Mouse (Mus musculus) myocyte (in vitro differentiated cells): ENCODE results near the gene Trim37. TPM values are rescaled to one million over a fixed set of nuclear protein-coding genes. Genes with fewer than 3 reads are reported as not detected.

ENCODE experiments used
- H3K27me3 ChIP-seq: one replicate; pipeline ENCODE4 v1.6.1; 2011; ENCODE audit not compliant: control insufficient read depth, insufficient read depth, insufficient read length
- H3K36me3 ChIP-seq: one replicate; pipeline ENCODE4 v1.6.1; 2011; ENCODE audit not compliant: control insufficient read depth, insufficient read depth
- H3K4me2 ChIP-seq: one replicate; pipeline ENCODE4 v1.6.1; 2011; ENCODE audit warnings: low read depth, control low read depth
- H3K4me3 ChIP-seq: one replicate; pipeline ENCODE4 v1.5.1; 2011; ENCODE audit warnings: mild to moderate bottlenecking, control low read depth, moderate library complexity
- H3K79me2 ChIP-seq: one replicate; pipeline ENCODE4 v1.6.1; 2011; ENCODE audit not compliant: control insufficient read depth, insufficient read depth
- H3ac ChIP-seq: one replicate; pipeline ENCODE4 v1.6.1; 2011; ENCODE audit not compliant: control insufficient read depth, insufficient read length
- CEBPB ChIP-seq: IDR thresholded peaks from 2 replicates; pipeline ENCODE4 v1.6.1; 2011; ENCODE audit warnings: mild to moderate bottlenecking, moderate library complexity; ENCODE audit not compliant: poor library complexity, insufficient read depth, severe bottlenecking
- E2F4 ChIP-seq: IDR thresholded peaks from one replicate; pipeline ENCODE4 v1.6.1; 2011; ENCODE audit warnings: mild to moderate bottlenecking, control low read depth, moderate library complexity; ENCODE audit not compliant: insufficient read depth
- MAX ChIP-seq: IDR thresholded peaks from one replicate; pipeline ENCODE4 v1.6.1; 2011; ENCODE audit warnings: low read depth, mild to moderate bottlenecking, control low read depth
- MYOD1 ChIP-seq, 3 experiments: IDR thresholded peaks; one replicate each; pipeline ENCODE4 v1.6.1; 2011; ENCODE audit warnings: control low read depth in 2 of 3, low read depth in 2 of 3, mild to moderate bottlenecking in 2 of 3, moderate library complexity in 1 of 3; ENCODE audit not compliant: insufficient read length in 2 of 3, control insufficient read depth in 1 of 3
- MYOG ChIP-seq, 3 experiments: IDR thresholded peaks; one replicate each; pipeline ENCODE4 v1.6.1; 2011; ENCODE audit warnings: control low read depth in 2 of 3, low read depth in 2 of 3, mild to moderate bottlenecking in 2 of 3; ENCODE audit not compliant: insufficient read length in 2 of 3, control insufficient read depth in 1 of 3, insufficient read depth in 1 of 3
- POLR2A ChIP-seq: IDR thresholded peaks from one replicate; pipeline ENCODE4 v1.6.1; 2011; ENCODE audit warnings: low read depth, mild to moderate bottlenecking, control low read depth, moderate library complexity; ENCODE audit not compliant: insufficient read length
- POLR2AphosphoS2 ChIP-seq: IDR thresholded peaks from one replicate; pipeline ENCODE4 v1.6.1; 2011; ENCODE audit warnings: low read depth, control low read depth; ENCODE audit not compliant: insufficient read length
- REST ChIP-seq: IDR thresholded peaks from one replicate; pipeline ENCODE4 v1.6.1; 2011; ENCODE audit warnings: mild to moderate bottlenecking, control low read depth, moderate library complexity; ENCODE audit not compliant: insufficient read depth, insufficient read length
- SRF ChIP-seq: IDR thresholded peaks from one replicate; pipeline ENCODE4 v1.6.1; 2011; ENCODE audit warnings: low read depth; ENCODE audit not compliant: control insufficient read depth, insufficient read length
- TCF12 ChIP-seq: IDR thresholded peaks from one replicate; pipeline ENCODE4 v1.6.1; 2011; ENCODE audit warnings: mild to moderate bottlenecking, control low read depth; ENCODE audit not compliant: poor library complexity, insufficient read depth, severe bottlenecking
- TCF3 ChIP-seq: IDR thresholded peaks from one replicate; pipeline ENCODE4 v1.6.1; 2011; ENCODE audit warnings: low read depth, control low read depth; ENCODE audit not compliant: insufficient read length
- USF1 ChIP-seq: IDR thresholded peaks from one replicate; pipeline ENCODE4 v1.6.1; 2011; ENCODE audit warnings: low read depth, mild to moderate bottlenecking, control low read depth, moderate library complexity
- polyA plus RNA-seq: library from polyadenylated mRNA; unstranded; fragments of >200 nt; fragmentation: generic; extraction: Trizol; gene quantifications from one replicate; pipeline ENCODE4 v1.2.1, GENCODE M21; 2012; ENCODE audit warnings: missing spikeins

The Trim37 gene
- polyA plus RNA-seq, 1 experiment, result 6.7 TPM

DNA sequence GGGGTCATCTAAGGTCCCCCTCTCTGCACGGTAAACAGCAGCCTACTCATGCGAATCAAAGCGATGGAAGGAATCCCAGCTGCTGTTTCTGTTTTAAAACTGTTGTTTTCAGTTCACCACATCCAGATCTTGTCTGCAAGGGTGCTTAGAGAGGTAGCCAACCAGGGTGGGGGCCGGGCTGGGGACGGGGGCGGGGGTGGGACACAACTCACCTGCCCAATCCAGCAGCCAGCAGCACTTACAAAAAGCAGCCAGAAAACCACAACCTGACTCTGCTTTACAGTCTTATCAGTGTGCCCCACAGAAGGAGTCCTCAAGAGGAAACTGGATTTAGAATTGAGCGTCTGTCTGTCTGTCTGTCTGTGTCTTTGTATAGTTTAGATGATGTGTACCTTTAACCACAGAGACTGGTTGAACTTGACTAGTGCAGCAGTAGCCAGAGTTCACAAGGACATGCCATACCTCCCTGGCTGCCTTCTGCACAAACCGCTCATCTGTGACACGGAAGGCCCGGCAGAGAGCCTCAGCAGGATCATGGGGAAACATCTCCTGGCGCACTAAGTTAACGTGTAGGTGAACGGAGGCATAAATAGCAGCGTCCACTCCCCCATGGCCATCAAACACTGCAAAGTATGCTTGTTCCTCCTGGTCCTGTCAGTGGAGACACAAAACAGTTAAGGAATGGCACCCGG is 113.4 kb downstream of the Trim37 start:
- H3K4me2 ChIP-seq, result no peak overlapping the region
- no peaks in the 10 kb centered on the region for H3K36me3 ChIP-seq
- H3ac ChIP-seq, result no peak overlapping the region
- TF ChIP-seq SRF, result no peak
- no peak for TF ChIP-seq POLR2AphosphoS2
- TF ChIP-seq MAX, result no peak
- TF ChIP-seq REST, result no peak
- no peak for TF ChIP-seq MYOG (IDR thresholded peaks at IDR 0.05; ENCODE audit: control insufficient read depth in 1 of 3, insufficient read depth in 1 of 3, insufficient read length in 2 of 3, low read depth in 2 of 3)
- no peak for TF ChIP-seq POLR2A
- TF ChIP-seq TCF12, result no peak
- no peak for TF ChIP-seq CEBPB
- TF ChIP-seq E2F4, result no peak
- no peaks in the 10 kb centered on the region for H3K79me2 ChIP-seq
- no peaks in the 10 kb centered on the region for H3K27me3 ChIP-seq
- H3K4me3 ChIP-seq, result no peak overlapping the region

DNA sequence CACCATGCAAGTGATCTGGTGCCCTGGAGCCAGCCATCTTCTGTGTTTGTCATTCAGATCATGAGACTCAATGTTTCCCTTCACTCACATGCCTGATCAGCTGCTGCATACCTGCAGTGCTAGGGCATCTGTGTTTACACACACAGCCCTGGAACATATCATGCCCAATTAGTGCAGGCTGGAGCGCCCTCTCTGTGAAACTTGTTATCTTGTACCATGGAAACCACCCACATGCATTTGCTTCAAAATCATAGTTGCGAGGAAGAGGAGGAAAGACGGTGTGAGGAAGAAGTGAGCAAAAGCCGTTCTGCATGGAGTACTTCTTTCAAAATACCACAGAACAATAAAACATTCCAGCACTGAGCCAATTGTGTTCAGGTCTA is 113.9 kb downstream of the Trim37 start:
- no peaks in the 10 kb centered on the region for H3K79me2 ChIP-seq
- H3K4me2 ChIP-seq, result no peak overlapping the region
- no peaks in the 10 kb centered on the region for H3K36me3 ChIP-seq
- no peak overlapping the region for H3K4me3 ChIP-seq
- H3ac ChIP-seq, result no peak overlapping the region
- TF ChIP-seq POLR2AphosphoS2 (no peak), TCF12 (no peak), TCF3 (no peak), MYOD1 (IDR thresholded peaks at IDR 0.05; ENCODE audit: control insufficient read depth in 1 of 3, insufficient read length in 2 of 3, low read depth in 2 of 3) (no peak), E2F4 (no peak), USF1 (no peak), SRF (no peak), REST (no peak), POLR2A (no peak), MYOG (IDR thresholded peaks at IDR 0.05; ENCODE audit: control insufficient read depth in 1 of 3, insufficient read depth in 1 of 3, insufficient read length in 2 of 3, low read depth in 2 of 3) (no peak), CEBPB (no peak), MAX (no peak)
- H3K27me3 ChIP-seq, result no peaks in the 10 kb centered on the region

DNA sequence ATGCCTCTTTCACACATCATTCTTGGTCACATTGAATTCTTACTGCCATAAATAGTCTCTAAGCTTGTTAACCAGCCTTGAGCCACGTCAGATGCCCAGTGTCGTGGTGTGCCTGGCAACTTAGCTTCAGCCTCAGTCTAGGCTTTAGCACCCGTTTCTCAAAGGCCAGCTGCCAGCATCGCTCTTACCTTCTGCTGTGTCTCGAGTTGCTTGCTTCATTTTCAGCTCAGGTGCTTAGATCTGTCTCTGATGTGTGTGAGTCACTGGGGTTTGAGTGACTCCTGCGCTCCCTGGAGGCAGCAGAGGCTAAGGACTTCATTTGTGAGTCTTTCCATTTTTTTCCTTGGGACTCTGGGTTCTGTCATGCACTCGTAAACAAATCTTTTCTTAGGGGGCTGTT is 114.4 kb downstream of the Trim37 start:
- Histone ChIP-seq H3K27me3 (no peaks in the 10 kb centered on the region), H3K79me2 (no peaks in the 10 kb centered on the region), H3K4me3 (no peak overlapping the region), H3K36me3 (no peaks in the 10 kb centered on the region), H3ac (no peak overlapping the region), H3K4me2 (no peak overlapping the region)
- TF ChIP-seq MYOD1 (IDR thresholded peaks at IDR 0.05; ENCODE audit: control insufficient read depth in 1 of 3, insufficient read length in 2 of 3, low read depth in 2 of 3), result no peak
- no peak for TF ChIP-seq SRF
- no peak for TF ChIP-seq CEBPB
- no peak for TF ChIP-seq USF1

DNA sequence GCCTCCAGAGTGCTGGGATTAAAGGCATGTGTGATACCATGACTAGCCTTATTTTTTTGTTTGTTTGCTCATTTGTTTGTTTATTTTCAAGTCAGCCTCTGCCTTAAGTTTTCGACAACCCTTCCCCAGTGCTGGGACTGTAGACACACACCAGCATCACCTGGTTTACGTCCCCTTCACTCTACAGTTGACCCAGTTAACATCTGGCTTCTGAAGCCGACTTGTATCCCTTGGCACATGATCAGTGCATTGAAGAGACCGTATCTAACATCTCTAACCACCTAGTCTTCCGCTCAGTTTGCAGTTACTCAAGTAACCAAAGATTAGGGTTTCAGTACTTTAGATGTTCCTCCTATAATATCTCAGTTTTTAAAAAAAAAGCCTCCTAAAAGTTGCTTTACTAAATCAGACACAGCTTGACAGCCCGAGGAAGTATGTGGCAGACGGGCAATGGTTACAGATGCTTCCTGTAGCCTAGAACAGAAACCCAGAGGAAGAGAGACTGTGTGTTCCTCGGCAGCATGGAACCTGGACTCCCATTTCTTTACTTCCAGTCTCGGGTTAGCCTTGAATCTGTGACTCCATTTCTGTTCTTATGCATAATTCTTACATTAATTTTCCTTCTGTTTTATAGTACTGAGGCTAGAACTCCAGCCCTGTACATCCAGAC is 118.4 kb downstream of the Trim37 start:
- Histone ChIP-seq H3K27me3 (no peaks in the 10 kb centered on the region), H3K36me3 (no peaks in the 10 kb centered on the region), H3K4me2 (no peak overlapping the region), H3K79me2 (no peaks in the 10 kb centered on the region), H3ac (no peak overlapping the region), H3K4me3 (no peak overlapping the region)
- TF ChIP-seq MYOD1 (IDR thresholded peaks at IDR 0.05; ENCODE audit: control insufficient read depth in 1 of 3, insufficient read length in 2 of 3, low read depth in 2 of 3), result no peak
- no peak for TF ChIP-seq TCF3
- no peak for TF ChIP-seq SRF
- no peak for TF ChIP-seq USF1
- TF ChIP-seq POLR2AphosphoS2, result no peak
- no peak for TF ChIP-seq E2F4
- TF ChIP-seq REST, result no peak
- no peak for TF ChIP-seq POLR2A
- TF ChIP-seq TCF12, result no peak
- no peak for TF ChIP-seq CEBPB
- TF ChIP-seq MAX, result no peak
- no peak for TF ChIP-seq MYOG (IDR thresholded peaks at IDR 0.05; ENCODE audit: control insufficient read depth in 1 of 3, insufficient read depth in 1 of 3, insufficient read length in 2 of 3, low read depth in 2 of 3)
